Mouse (Mus musculus) heart, embryonic 16.5 days (tissue): Measurements from ENCODE around the gene Mxra7. TPM values are rescaled to one million over a fixed set of nuclear protein-coding genes. Genes with fewer than 3 reads are reported as not detected.

Experiments
- ATAC-seq: fragments of 200-750 bp; cut with Nextera tagmentation; replicated peaks from 2 replicates; pipeline ENCODE4 v1.8.0; 2017; ENCODE audit warnings: moderate number of reproducible peaks; ENCODE audit not compliant: insufficient read depth, low FRiP score; ENCODE audit errors: extremely low read depth
- H3K27ac ChIP-seq: fragments of 300-500 bp; sonication (generic); 2 replicates; pipeline ENCODE4 v1.5.1; 2014; ENCODE audit warnings: mild to moderate bottlenecking, low read length, control low read depth, moderate library complexity
- H3K27me3 ChIP-seq: fragments of 300-500 bp; sonication (generic); 2 replicates; pipeline ENCODE4 v1.6.1; 2014; ENCODE audit warnings: low read length, mixed read lengths; ENCODE audit not compliant: control insufficient read depth, insufficient read depth
- H3K36me3 ChIP-seq: fragments of 300-500 bp; sonication (generic); 2 replicates; pipeline ENCODE4 v1.6.1; 2014; ENCODE audit not compliant: control insufficient read depth, insufficient read depth
- H3K4me1 ChIP-seq: fragments of 300-500 bp; sonication (generic); 2 replicates; pipeline ENCODE4 v1.6.1; 2014; ENCODE audit warnings: low read length, mixed read lengths; ENCODE audit not compliant: control insufficient read depth, insufficient read depth
- H3K4me2 ChIP-seq: fragments of 300-500 bp; sonication (generic); 2 replicates; pipeline ENCODE4 v1.6.1; 2014; ENCODE audit warnings: low read depth, mild to moderate bottlenecking, control low read depth, low read length
- H3K4me3 ChIP-seq: fragments of 300-500 bp; sonication (generic); 2 replicates; pipeline ENCODE4 v1.5.1; 2014; ENCODE audit warnings: mild to moderate bottlenecking, control low read depth, low read length
- H3K9ac ChIP-seq: fragments of 300-500 bp; sonication (generic); 2 replicates; pipeline ENCODE4 v1.6.1; 2014; ENCODE audit warnings: low read length, control low read depth
- H3K9me3 ChIP-seq: fragments of 300-500 bp; sonication (generic); replicated peaks from 2 replicates; pipeline ENCODE4 v1.6.1; 2016; ENCODE audit warnings: low read length; ENCODE audit not compliant: control insufficient read depth
- WGBS: fragments of 180-500 bp; shearing (Covaris S2); extraction: QIAGEN DNeasy Blood & Tissue Kit; methylation state at CpG from one replicate; pipeline ENCODE4 v1.1.7; 2014; 5-methylcytosine and 5-hydroxymethylcytosine counted together
- polyA plus RNA-seq: library from polyadenylated mRNA; unstranded; fragments of >200 nt; fragmentation: Nextera tagmentation; extraction: Ambion mirVana; gene quantifications from 2 replicates; pipeline ENCODE4 v1.2.1, GENCODE M21; 2015

Gene Mxra7
- polyA plus RNA-seq, 1 experiment from 2014 or later, result 14.9 TPM

DNA sequence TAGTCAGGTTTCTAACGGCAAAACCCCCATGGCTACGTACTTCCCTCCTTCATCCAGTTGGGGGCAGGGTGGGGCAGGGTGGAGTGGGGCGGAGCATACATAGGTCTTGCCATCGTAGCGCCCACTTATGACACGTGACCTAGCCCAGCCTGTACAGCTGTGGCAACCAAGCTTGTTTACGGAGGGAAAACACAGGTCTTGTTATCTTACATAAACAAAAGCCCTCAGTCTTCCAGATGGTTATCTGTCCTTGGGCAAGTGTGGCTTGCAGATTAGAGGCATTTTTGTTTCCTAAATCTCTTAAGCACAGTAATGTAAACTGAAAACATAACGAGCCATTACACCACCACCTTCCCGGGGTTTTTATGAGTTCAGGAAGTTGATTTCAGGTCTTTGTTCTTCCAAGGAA is 45.1 kb downstream of the Mxra7 start:
- ATAC-seq, result 0 out of 2 replicates have a peak, but pooled peaks have one; percentile 23
- WGBS, result 54% methylated on average over 9 of the region's 9 CpGs
- no peaks in the 10 kb centered on the region for H3K9me3 ChIP-seq
- no peaks in the 10 kb centered on the region for H3K27me3 ChIP-seq
- H3K27ac ChIP-seq, result no peak overlapping the region
- no peaks in the 10 kb centered on the region for H3K36me3 ChIP-seq
- H3K9ac ChIP-seq, result no peak overlapping the region
- 0 out of 2 replicates have a peak overlapping the region, but pooled peaks have one; percentile 32 for H3K4me2 ChIP-seq
- no peaks in the 10 kb centered on the region for H3K4me1 ChIP-seq
- H3K4me3 ChIP-seq, result peak overlapping the region; percentile 19; the same call in 1 of the 2 replicates

DNA sequence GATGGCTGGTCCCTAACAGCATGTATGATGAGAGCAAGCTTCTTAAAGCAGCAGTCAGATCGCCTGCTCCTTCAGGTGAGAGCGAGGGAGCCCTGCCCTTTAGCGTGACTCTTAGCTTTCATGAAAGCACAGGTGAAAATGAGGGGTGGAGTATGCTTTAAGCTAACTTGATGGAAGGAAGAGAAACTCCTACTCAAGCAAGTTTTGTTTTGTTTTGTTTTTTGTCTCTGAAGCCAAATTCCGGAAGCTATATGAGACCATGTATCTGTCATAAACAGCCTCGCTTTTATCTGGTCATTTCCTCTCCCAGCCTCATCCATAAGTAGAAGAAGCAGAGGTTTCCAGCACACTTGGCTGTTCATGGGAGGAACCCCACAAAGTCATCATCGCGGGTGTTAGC is 52.4 kb downstream of the Mxra7 start, which contains the start of gene St6galnac1:
Gene St6galnac1 (minus strand): TSS at position 101 of the 400 bp plus-strand sequence.
- 78% methylated on average over 7 of the region's 7 CpGs for WGBS
- H3K4me3 ChIP-seq, result no peak within 1 kb of the TSS
- no peak within 1 kb of the TSS for H3K9ac ChIP-seq
- H3K4me2 ChIP-seq, result no peak within 1 kb of the TSS
- ATAC-seq, result no peak
- no peaks in the 10 kb centered on the region for H3K4me1 ChIP-seq
- no peaks in the 10 kb centered on the region for H3K27me3 ChIP-seq
- no peaks in the 10 kb centered on the region for H3K9me3 ChIP-seq
- H3K27ac ChIP-seq, result no peak within 1 kb of the TSS
- no peaks in the 10 kb centered on the region for H3K36me3 ChIP-seq

DNA sequence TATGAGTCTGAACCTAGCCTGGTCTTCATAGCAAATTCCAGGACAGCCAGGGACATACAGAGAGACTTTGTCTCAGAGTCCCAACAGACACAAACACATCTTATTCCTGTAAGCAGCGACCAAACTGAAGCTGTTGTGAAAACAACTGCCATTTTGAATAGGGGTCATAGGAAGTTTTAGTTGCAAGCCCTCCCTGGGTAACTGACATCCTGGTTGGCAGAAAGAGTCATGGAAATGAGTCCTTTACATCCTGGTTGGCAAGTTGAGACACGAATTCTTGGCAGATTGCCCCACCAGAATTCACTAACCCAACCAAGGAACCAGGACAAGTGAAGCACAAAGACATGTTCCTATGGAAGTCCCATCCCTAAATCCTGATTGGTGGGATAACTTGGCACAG is 54.6 kb downstream of the Mxra7 start:
- H3K27me3 ChIP-seq, result no peaks in the 10 kb centered on the region
- 41% methylated on average over 2 of the region's 2 CpGs for WGBS

DNA sequence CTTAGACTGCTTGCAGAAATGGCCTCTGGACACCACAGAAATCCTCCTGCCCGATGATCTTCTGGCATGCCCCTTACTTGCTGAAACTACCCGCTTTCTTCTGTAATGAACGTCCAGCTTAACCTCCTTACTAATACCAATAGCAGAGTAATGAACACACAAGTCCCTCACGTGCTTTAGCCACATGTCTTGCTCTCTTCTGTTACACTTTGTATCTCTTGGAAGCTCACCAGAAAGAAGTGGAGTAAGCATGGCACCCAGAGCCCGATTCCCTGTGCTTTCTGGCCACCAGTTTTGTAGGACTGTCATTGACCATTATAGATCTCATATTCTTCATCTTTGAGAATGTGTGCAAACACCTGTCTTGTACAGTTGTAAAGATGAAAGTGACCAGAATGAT is 58.0 kb downstream of the Mxra7 start:
- Histone ChIP-seq H3K36me3 (no peaks in the 10 kb centered on the region), H3K9ac (no peak overlapping the region), H3K9me3 (no peaks in the 10 kb centered on the region), H3K4me1 (no peaks in the 10 kb centered on the region), H3K27me3 (no peaks in the 10 kb centered on the region), H3K4me2 (no peak overlapping the region), H3K4me3 (no peak overlapping the region), H3K27ac (no peak overlapping the region)
- WGBS, result 72% methylated on average over 5 of the region's 5 CpGs
- ATAC-seq, result no peak

More for the DNA sequence above, 54.6 kb downstream of the Mxra7 start:
- no peak overlapping the region for H3K9ac ChIP-seq
- H3K36me3 ChIP-seq, result no peaks in the 10 kb centered on the region
- no peaks in the 10 kb centered on the region for H3K9me3 ChIP-seq
- no peak overlapping the region for H3K4me2 ChIP-seq
- ATAC-seq, result no peak
- H3K4me1 ChIP-seq, result no peaks in the 10 kb centered on the region
- H3K4me3 ChIP-seq, result no peak overlapping the region
- no peak overlapping the region for H3K27ac ChIP-seq

DNA sequence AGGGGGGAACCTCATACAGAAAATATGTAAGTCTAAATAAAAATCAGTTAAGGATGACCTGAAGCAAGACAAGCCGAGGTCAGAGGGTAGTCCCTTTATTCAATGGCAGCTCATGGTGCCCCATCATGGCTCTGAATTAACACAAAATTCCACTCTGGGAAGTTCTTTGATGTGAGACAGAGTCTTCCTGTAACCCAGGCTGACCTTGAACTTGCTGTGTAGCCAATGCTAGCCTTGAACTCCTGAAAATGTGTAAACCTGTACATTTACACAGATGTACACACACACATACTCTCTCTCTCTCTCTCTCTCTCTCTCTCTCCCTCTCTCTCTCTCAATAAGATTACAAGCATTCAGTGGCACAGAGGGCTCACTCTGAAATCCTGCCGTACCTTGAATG is 62.9 kb downstream of the Mxra7 start:
- H3K9ac ChIP-seq, result no peak overlapping the region
- H3K27me3 ChIP-seq, result no peaks in the 10 kb centered on the region
- no peaks in the 10 kb centered on the region for H3K4me1 ChIP-seq
- no peak for ATAC-seq
- H3K36me3 ChIP-seq, result no peaks in the 10 kb centered on the region
- no peaks in the 10 kb centered on the region for H3K9me3 ChIP-seq
- no peak overlapping the region for H3K4me3 ChIP-seq
- H3K27ac ChIP-seq, result no peak overlapping the region
- 91% methylated on average over 2 of the region's 2 CpGs for WGBS
- no peak overlapping the region for H3K4me2 ChIP-seq

DNA sequence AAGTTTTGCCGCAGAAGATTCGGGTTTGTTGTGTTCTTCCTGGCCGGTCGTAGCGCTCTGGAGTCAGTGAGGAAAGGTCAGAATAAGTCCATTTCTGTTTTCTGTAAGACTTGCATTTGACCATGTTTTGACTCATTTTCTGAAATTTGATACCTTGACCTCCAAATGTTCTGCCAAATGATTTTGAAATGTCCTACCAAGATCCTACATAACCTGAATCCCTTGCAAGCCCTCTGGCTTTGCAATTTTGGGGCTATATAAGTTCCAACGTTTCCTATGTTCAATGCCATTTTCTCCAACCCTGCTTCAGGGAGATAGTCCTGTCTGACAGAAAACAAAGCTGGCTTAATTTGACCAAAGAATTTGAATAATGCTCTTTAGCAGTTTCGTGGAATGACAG is 63.5 kb downstream of the Mxra7 start:
- H3K4me1 ChIP-seq, result no peaks in the 10 kb centered on the region
- no peaks in the 10 kb centered on the region for H3K9me3 ChIP-seq
- H3K9ac ChIP-seq, result no peak overlapping the region
- H3K27ac ChIP-seq, result no peak overlapping the region
- H3K4me3 ChIP-seq, result no peak overlapping the region
- no peak overlapping the region for H3K4me2 ChIP-seq
- no peaks in the 10 kb centered on the region for H3K36me3 ChIP-seq
- WGBS, result 89% methylated on average over 7 of the region's 7 CpGs
- no peaks in the 10 kb centered on the region for H3K27me3 ChIP-seq
- ATAC-seq, result no peak

DNA sequence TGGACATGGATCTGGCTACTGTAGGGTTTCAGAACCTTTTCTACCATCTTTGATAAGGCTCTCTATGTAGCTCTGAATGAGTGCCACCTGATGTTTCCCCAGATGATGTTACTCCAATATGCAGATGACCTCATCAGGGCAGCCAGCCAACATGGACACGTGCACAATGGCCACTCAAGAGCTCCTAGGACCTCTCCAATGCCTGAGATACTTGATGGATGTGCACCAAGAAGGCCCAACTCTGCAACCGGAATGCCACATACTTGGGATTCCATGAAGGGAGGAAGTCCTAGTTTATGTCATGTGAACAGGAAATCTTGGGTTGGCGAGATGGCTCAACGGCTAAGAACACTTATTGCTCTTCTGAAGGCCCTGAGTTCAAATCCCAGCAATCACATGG is 72.7 kb downstream of the Mxra7 start:
- H3K36me3 ChIP-seq, result no peaks in the 10 kb centered on the region
- H3K9ac ChIP-seq, result no peak overlapping the region
- H3K9me3 ChIP-seq, result no peaks in the 10 kb centered on the region
- H3K27ac ChIP-seq, result no peak overlapping the region
- no peaks in the 10 kb centered on the region for H3K4me1 ChIP-seq
- 51% methylated on average over 4 of the region's 4 CpGs for WGBS
- no peak overlapping the region for H3K4me3 ChIP-seq
- no peak for ATAC-seq
- H3K4me2 ChIP-seq, result no peak overlapping the region
- H3K27me3 ChIP-seq, result no peaks in the 10 kb centered on the region

DNA sequence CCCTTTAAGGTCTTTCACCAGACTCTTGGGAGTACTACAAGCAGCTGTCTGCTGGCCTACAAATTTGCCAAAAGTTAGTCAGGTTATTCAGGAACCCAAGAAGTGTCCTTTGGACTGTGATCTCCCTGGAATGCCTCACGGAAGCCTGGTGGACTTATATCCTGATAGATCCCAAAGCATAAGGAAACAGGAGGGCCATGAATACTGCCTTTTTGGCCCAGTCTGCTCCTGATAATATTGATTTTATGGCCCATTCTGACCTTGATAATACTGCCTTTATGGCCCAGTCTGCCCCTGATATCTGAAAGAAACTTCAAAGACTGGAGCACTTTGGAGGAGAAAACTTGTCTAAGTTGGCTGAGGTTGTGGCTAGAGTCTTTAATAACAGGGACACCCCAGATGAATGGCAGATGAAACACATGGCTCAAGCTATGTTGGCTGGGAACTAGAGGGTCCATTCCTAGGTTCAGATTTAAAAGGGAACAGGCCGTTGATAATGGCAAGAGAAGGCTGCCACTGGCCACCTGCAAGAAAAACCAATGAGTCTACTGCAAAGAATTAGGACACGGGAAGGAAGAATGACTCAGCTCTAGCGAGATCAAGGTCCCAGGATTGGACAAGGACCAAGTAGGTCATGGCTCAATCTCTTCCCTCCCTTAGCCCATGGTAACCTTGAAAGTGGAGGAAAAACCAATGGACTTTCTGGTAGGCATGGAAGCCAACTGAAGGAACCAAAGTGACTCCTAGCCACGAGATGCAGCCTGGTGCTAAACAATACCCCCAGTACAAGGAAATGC is 74.0 kb downstream of the Mxra7 start:
- ATAC-seq, result no peak
- no peaks in the 10 kb centered on the region for H3K4me1 ChIP-seq
- H3K36me3 ChIP-seq, result no peaks in the 10 kb centered on the region
- 77% methylated on average over 5 of the region's 5 CpGs for WGBS
- no peak overlapping the region for H3K4me2 ChIP-seq
- H3K27me3 ChIP-seq, result no peaks in the 10 kb centered on the region
- no peak overlapping the region for H3K9ac ChIP-seq
- H3K9me3 ChIP-seq, result no peaks in the 10 kb centered on the region
- no peak overlapping the region for H3K27ac ChIP-seq
- no peak overlapping the region for H3K4me3 ChIP-seq
